Mouse (Mus musculus): ENCODE results near the gene Fnd3c2. TPM values are rescaled to one million over a fixed set of nuclear protein-coding genes. Genes with fewer than 3 reads are reported as not detected.
A peak's percentile ranks its signal among the peaks of the same experiment; 100 is the strongest.

The Fnd3c2 gene
- not detected for polyA plus RNA-seq (2012; fragmentation: generic; extraction: Trizol)

DNA sequence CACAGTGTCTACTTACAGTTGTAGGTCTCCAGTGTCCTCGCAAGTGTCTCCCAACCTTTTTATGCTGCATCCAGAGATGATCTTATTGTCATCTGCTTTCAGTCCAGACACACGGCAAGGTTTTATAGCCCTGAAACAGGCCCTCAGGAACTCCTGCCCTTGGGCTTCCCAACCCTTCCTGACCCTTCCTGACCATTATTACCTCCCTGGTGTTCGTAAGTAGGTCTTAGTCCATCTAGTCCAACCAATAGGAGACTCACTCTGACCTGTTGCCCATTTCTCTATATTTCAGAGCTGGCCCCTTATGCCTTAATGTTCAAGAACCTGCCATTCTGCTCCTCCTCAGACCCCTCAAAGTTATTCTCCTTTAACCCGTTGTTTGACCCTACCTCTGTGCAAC is at the start of gene Fnd3c2:
TSS of gene Fnd3c2 (minus strand) at position 101 of the 400 bp plus-strand sequence.
- no peak within 1 kb of the TSS for H3ac ChIP-seq (ENCODE audit: control insufficient read depth, insufficient read length)
- H3K4me2 ChIP-seq (ENCODE audit: low read depth), result no peak within 1 kb of the TSS
- H3K79me2 ChIP-seq (ENCODE audit: control insufficient read depth, insufficient read depth), result no peaks in the 10 kb centered on the region
- no peak within 1 kb of the TSS for H3K4me3 ChIP-seq
- TF ChIP-seq CEBPB (IDR thresholded peaks at IDR 0.05; ENCODE audit: insufficient read depth, poor library complexity, severe bottlenecking) (no peak), POLR2AphosphoS2 (IDR thresholded peaks at IDR 0.05; ENCODE audit: insufficient read length, low read depth) (no peak), E2F4 (IDR thresholded peaks at IDR 0.05; ENCODE audit: insufficient read depth) (no peak), REST (IDR thresholded peaks at IDR 0.05; ENCODE audit: insufficient read depth, insufficient read length) (no peak), MYOD1 (IDR thresholded peaks at IDR 0.05; ENCODE audit: control insufficient read depth in 1 of 3, insufficient read length in 2 of 3, low read depth in 2 of 3) (no peak), USF1 (IDR thresholded peaks at IDR 0.05; ENCODE audit: low read depth) (no peak), POLR2A (IDR thresholded peaks at IDR 0.05; ENCODE audit: insufficient read length, low read depth) (no peak), MYOG (IDR thresholded peaks at IDR 0.05; ENCODE audit: control insufficient read depth in 1 of 3, insufficient read depth in 1 of 3, insufficient read length in 2 of 3, low read depth in 2 of 3) (no peak), TCF3 (IDR thresholded peaks at IDR 0.05; ENCODE audit: insufficient read length, low read depth) (no peak), MAX (IDR thresholded peaks at IDR 0.05; ENCODE audit: low read depth) (no peak), SRF (IDR thresholded peaks at IDR 0.05; ENCODE audit: control insufficient read depth, insufficient read length, low read depth) (no peak), TCF12 (IDR thresholded peaks at IDR 0.05; ENCODE audit: insufficient read depth, poor library complexity, severe bottlenecking) (no peak)
- no peaks in the 10 kb centered on the region for H3K27me3 ChIP-seq (ENCODE audit: control insufficient read depth, insufficient read depth, insufficient read length)
- no peaks in the 10 kb centered on the region for H3K36me3 ChIP-seq (ENCODE audit: control insufficient read depth, insufficient read depth)

DNA sequence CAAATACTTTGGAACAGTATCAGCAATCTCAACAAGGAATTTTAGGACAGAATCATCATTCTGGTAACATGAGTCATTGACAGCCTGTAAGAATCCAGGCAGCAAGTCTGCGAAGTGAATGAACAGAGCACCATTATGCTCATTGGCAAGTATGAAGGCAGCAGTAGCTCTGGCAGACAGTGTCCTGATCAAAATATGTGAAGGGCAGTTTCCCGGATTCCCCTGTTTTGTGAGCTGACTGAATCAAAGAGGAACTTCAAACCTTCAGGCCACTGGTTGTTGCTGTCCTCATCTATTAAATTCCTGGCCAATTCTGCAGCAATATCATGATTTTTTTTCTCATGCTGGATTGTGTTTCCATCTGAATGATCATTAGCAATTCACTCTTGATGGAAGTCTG is 29.3 kb upstream of the Fnd3c2 start:
- H3K27me3 ChIP-seq (ENCODE audit: control insufficient read depth, insufficient read depth, insufficient read length), result no peaks in the 10 kb centered on the region
- no peak for TF ChIP-seq USF1 (IDR thresholded peaks at IDR 0.05; ENCODE audit: low read depth)
- TF ChIP-seq MAX (IDR thresholded peaks at IDR 0.05; ENCODE audit: low read depth), result no peak
- TF ChIP-seq POLR2A (IDR thresholded peaks at IDR 0.05; ENCODE audit: insufficient read length, low read depth), result no peak
- no peak for TF ChIP-seq POLR2AphosphoS2 (IDR thresholded peaks at IDR 0.05; ENCODE audit: insufficient read length, low read depth)
- no peak for TF ChIP-seq TCF3 (IDR thresholded peaks at IDR 0.05; ENCODE audit: insufficient read length, low read depth)
- no peak for TF ChIP-seq E2F4 (IDR thresholded peaks at IDR 0.05; ENCODE audit: insufficient read depth)
- no peak for TF ChIP-seq SRF (IDR thresholded peaks at IDR 0.05; ENCODE audit: control insufficient read depth, insufficient read length, low read depth)
- no peak for TF ChIP-seq REST (IDR thresholded peaks at IDR 0.05; ENCODE audit: insufficient read depth, insufficient read length)
- TF ChIP-seq MYOD1 (IDR thresholded peaks at IDR 0.05; ENCODE audit: control insufficient read depth in 1 of 3, insufficient read length in 2 of 3, low read depth in 2 of 3), result no peak
- TF ChIP-seq TCF12 (IDR thresholded peaks at IDR 0.05; ENCODE audit: insufficient read depth, poor library complexity, severe bottlenecking), result no peak
- no peak for TF ChIP-seq MYOG (IDR thresholded peaks at IDR 0.05; ENCODE audit: control insufficient read depth in 1 of 3, insufficient read depth in 1 of 3, insufficient read length in 2 of 3, low read depth in 2 of 3)
- TF ChIP-seq CEBPB (IDR thresholded peaks at IDR 0.05; ENCODE audit: insufficient read depth, poor library complexity, severe bottlenecking), result no peak
- H3K4me2 ChIP-seq (ENCODE audit: low read depth), result no peak overlapping the region
- H3ac ChIP-seq (ENCODE audit: control insufficient read depth, insufficient read length), result no peak overlapping the region
- no peaks in the 10 kb centered on the region for H3K36me3 ChIP-seq (ENCODE audit: control insufficient read depth, insufficient read depth)
- H3K4me3 ChIP-seq, result no peak overlapping the region
- H3K79me2 ChIP-seq (ENCODE audit: control insufficient read depth, insufficient read depth), result no peaks in the 10 kb centered on the region

DNA sequence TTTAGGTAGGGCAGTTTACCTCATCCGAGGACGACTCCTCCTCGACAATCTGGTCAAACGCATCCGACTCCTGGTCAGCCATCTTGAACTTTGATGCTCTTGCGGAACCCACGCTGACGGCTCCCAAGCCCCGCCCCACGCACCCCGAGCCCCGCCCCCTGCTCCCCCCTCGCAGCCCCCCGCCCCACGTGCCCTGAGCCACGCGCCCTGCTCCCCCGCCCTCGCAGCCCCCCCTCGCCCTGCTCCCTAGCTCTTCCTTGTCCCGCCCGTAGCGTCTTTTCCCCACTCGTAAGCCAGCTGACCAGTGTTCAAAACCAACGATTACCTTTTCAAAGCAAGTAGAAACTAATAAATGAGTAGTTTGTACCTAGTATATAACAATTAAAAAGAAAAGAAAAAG is 34.1 kb downstream of the Fnd3c2 start, which contains the start of gene Taf9b:
TSS of gene Taf9b (minus strand) at position 101 of the 400 bp plus-strand sequence.
- H3K27me3 ChIP-seq (ENCODE audit: control insufficient read depth, insufficient read depth, insufficient read length), result no peaks in the 10 kb centered on the region
- peak within 1 kb of the TSS; percentile 25 for H3K4me3 ChIP-seq
- TF ChIP-seq TCF12 (IDR thresholded peaks at IDR 0.05; ENCODE audit: insufficient read depth, poor library complexity, severe bottlenecking) (no peak), REST (IDR thresholded peaks at IDR 0.05; ENCODE audit: insufficient read depth, insufficient read length) (no peak), CEBPB (IDR thresholded peaks at IDR 0.05; ENCODE audit: insufficient read depth, poor library complexity, severe bottlenecking) (no peak), TCF3 (IDR thresholded peaks at IDR 0.05; ENCODE audit: insufficient read length, low read depth) (no peak)
- H3K79me2 ChIP-seq (ENCODE audit: control insufficient read depth, insufficient read depth), result no peaks in the 10 kb centered on the region
- H3K4me2 ChIP-seq (ENCODE audit: low read depth), result peak within 1 kb of the TSS; percentile 62
- H3K36me3 ChIP-seq (ENCODE audit: control insufficient read depth, insufficient read depth), result no peaks in the 10 kb centered on the region
- no peak within 1 kb of the TSS for H3ac ChIP-seq (ENCODE audit: control insufficient read depth, insufficient read length)

DNA sequence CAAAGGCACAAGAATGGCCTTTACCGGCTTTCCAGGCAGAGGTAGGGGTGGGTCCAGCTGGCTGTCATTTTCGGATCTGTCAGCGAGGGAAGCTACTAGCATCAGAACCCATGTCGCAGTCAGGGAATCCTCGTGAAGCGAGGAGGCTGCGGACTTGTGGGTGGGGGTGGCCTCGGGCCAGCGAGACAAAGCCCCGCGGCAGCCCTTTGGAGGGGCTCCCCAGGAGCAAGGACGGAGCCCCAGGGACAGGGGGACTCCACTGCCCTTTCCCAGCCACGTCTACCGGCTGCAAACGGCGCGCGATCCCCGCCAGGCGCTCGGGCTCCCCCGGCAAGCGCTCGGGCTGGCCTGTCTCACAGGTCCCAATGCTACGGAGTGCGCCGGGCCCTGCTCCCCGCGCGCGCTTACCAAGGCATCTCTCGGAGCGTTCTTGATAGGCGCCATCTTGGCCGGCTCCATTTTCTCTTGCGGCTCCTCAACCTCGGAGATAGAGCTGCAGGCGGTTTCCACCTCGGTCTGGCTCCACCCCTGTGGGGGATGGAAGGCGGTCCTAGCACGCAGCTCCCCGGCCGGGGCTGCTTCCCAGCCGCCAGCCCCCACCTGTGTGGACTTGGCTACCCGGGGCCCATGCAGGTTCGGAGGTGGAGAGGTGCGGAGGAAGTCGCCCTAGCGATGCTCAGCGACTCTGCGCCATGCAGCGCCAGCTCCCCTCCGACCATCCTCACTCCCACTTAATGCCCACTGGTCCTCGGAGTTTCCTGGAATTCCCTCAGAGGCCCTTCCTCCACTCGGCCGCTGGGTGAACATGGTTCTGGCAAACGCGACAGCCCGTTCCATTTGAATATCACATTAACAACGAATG is 35.8 kb downstream of the Fnd3c2 start:
- peak overlapping the region; percentile 63 for H3K4me2 ChIP-seq (ENCODE audit: low read depth)
- TF ChIP-seq TCF3 (IDR thresholded peaks at IDR 0.05; ENCODE audit: insufficient read length, low read depth), result no peak
- peak; percentile 12 for TF ChIP-seq POLR2A (IDR thresholded peaks at IDR 0.05; ENCODE audit: insufficient read length, low read depth)
- peak overlapping the region; percentile 25 for H3K4me3 ChIP-seq
- no peak overlapping the region for H3ac ChIP-seq (ENCODE audit: control insufficient read depth, insufficient read length)
- H3K27me3 ChIP-seq (ENCODE audit: control insufficient read depth, insufficient read depth, insufficient read length), result no peaks in the 10 kb centered on the region
- no peaks in the 10 kb centered on the region for H3K79me2 ChIP-seq (ENCODE audit: control insufficient read depth, insufficient read depth)
- H3K36me3 ChIP-seq (ENCODE audit: control insufficient read depth, insufficient read depth), result no peaks in the 10 kb centered on the region

DNA sequence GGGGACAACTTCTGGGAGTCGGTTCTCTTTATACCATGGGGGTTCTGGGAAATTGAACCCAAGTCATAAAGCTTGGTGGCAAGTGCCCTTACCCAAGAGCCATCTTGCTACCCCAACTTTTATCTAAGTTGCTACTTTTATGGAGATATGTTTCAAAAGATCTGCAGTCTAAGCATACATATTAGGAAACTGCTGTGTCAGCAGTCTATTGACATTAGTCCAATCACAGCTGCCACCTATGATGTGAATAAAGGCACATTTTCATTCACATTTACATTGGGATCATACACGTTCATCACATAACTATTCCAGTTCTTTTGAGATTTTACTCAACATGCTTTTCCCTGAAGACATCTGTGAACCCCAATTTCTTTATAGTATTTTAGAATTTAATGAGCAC is 46.1 kb downstream of the Fnd3c2 start:
- TF ChIP-seq TCF3 (IDR thresholded peaks at IDR 0.05; ENCODE audit: insufficient read length, low read depth) (no peak), REST (IDR thresholded peaks at IDR 0.05; ENCODE audit: insufficient read depth, insufficient read length) (no peak), POLR2AphosphoS2 (IDR thresholded peaks at IDR 0.05; ENCODE audit: insufficient read length, low read depth) (no peak), MYOG (IDR thresholded peaks at IDR 0.05; ENCODE audit: control insufficient read depth in 1 of 3, insufficient read depth in 1 of 3, insufficient read length in 2 of 3, low read depth in 2 of 3) (no peak), MAX (IDR thresholded peaks at IDR 0.05; ENCODE audit: low read depth) (no peak), MYOD1 (IDR thresholded peaks at IDR 0.05; ENCODE audit: control insufficient read depth in 1 of 3, insufficient read length in 2 of 3, low read depth in 2 of 3) (no peak), SRF (IDR thresholded peaks at IDR 0.05; ENCODE audit: control insufficient read depth, insufficient read length, low read depth) (no peak), E2F4 (IDR thresholded peaks at IDR 0.05; ENCODE audit: insufficient read depth) (no peak)
- Histone ChIP-seq H3K4me2 (ENCODE audit: low read depth) (no peak overlapping the region), H3K79me2 (ENCODE audit: control insufficient read depth, insufficient read depth) (no peaks in the 10 kb centered on the region), H3K27me3 (ENCODE audit: control insufficient read depth, insufficient read depth, insufficient read length) (no peaks in the 10 kb centered on the region), H3ac (ENCODE audit: control insufficient read depth, insufficient read length) (no peak overlapping the region), H3K36me3 (ENCODE audit: control insufficient read depth, insufficient read depth) (peaks cover 4% of the 10 kb centered on the region), H3K4me3 (no peak overlapping the region)
